Mouse (Mus musculus): ENCODE measurements around the gene Carf.

The Carf gene

GRCm38 (mm10) chr1:60179932-60180783 is 82.1 kb downstream of the Carf start, which contains the start of gene Nbeal1:
Gene Nbeal1 (plus strand): TSS chr1:60180599.
- DNase-seq (ENCODE audit: low spot score in 2 of 2), result peak; percentile 98 to 99

GRCm38 (mm10) chr1:60180784-60181221 is 82.8 kb downstream of the Carf start:
- no peak for DNase-seq (ENCODE audit: low spot score in 2 of 2)

GRCm38 (mm10) chr1:60188454-60188853 is 90.4 kb downstream of the Carf start:
- no peak for DNase-seq (ENCODE audit: low spot score in 2 of 2)

GRCm38 (mm10) chr1:60196813-60197212 is 98.8 kb downstream of the Carf start:
- no peak for DNase-seq (ENCODE audit: low spot score in 2 of 2)

GRCm38 (mm10) chr1:60199006-60199405 is 101.0 kb downstream of the Carf start:
- no peak for DNase-seq (ENCODE audit: low spot score in 2 of 2)

Data from natural killer cell, adult 2 months (primary cell).